Mouse (Mus musculus) liver, embryonic 14.5 days (tissue): Measurements from ENCODE around the gene 6030452D12Rik.

Experiments
- CTCF ChIP-seq: IDR thresholded peaks from 2 replicates; pipeline ENCODE4 v1.5.1; 2016; ENCODE audit warnings: antibody characterized with exemption, low read depth, control low read depth
- EP300 ChIP-seq: IDR thresholded peaks from 2 replicates; pipeline ENCODE4 v1.6.1; 2016; ENCODE audit warnings: antibody characterized with exemption, low read depth

DNA sequence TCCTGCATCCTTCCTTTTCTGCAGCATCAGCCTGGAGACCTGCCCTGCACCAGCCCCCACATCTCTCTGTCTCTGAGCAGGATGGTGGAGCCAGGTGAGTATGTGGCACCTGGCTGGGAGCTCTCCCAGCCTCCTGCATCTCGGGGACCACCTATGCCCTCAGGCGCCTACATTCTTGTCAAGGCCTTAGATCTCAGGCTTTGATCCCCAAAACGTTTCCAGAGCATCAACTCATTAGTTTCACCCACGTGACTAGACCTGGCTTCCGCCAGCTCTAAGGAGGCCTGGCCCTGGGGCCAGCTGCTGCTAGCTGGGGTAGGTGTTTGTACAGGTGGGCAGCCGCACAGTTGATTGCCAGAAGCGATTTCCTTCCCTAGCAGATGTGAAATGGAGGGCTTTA is 30.8 kb upstream of the 6030452D12Rik start:
- TF ChIP-seq CTCF (no peak), EP300 (no peak)
